Mouse (Mus musculus) lung, adult 10 weeks (tissue): Measurements from ENCODE around the gene Tgif2. TPM values are rescaled to one million over a fixed set of nuclear protein-coding genes. Genes with fewer than 3 reads are reported as not detected.

ENCODE experiments used
- polyA plus RNA-seq: library from polyadenylated mRNA; stranded (reverse); fragments of 350-450 nt; fragmentation: Illumina TruSeq; extraction: RNeasy Lipid Tissue Mini Kit (QIAGEN cat#74804); gene quantifications from one replicate; pipeline ENCODE4 v1.2.3, GENCODE M21; 2014; ENCODE audit warnings: low read depth, low replicate concordance; ENCODE audit not compliant: insufficient read depth

Tgif2 gene
- polyA plus RNA-seq, result 4.4 TPM

DNA sequence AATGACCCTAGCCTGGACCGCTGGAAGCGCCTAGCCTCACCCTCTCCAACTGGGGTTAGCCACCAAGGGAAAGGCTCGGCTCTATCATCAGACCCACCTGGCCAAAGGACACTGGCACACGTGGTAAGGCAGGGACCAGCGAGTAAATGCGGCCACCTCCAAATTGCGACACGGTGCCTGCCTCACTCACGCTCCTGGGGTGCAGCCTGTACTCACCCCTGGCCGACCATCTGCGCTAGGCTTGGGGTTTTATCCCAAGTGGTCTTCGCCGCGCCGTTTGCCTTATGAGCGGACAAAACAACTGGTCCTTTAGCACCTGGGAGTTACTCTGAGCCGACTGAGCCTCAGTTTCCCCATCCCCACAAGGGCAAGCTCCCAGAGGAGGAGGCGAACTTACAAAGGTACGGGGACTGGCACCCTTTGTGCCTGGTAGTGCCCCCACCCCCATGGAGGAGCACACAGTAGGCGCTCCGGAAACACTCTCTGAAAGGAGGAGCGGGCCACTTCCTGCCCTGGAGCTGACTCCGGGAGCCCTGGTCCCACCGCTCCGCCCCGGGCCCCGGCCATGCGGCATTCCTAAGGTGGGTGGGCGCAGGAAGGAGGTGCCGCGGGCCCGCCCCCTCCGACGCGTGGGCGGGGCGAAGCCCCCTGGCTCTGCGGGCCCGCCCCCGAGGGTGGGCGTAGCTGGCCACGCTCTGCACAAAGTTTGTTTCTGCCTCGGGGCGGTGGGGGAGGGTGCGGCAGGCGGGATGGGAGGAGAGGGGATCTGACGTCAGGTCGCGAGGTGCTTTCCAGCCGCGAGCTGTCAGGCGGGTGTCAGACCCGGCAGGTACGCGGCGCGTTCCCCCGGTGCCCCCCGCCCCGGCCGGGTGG is at the start of gene Tgif2:
Tgif2 (plus strand) TSS at position 689 of the 873 bp plus-strand sequence.

DNA sequence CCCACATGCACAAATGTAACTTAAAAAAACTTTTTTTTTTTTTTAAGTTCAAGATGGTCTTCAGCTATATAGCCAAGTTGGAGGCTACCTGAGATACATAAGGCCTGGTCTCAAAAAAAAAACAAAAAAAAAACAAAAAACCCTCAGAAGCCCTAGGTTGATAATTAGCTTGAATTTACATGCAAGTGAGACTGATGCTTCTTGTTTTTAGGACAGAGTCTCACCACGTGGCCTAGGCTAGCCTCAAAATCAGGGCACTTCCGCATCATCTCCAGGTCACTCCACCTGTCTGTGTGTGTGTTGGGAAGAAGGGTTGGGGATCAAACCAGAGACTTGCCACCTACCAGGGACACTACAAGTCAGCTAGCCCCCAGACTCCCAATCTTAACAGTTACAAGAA is 18.0 kb downstream of the Tgif2 start, which contains the start of gene 4930518I15Rik:
4930518I15Rik (minus strand) TSS at position 112 of the 400 bp plus-strand sequence.

DNA sequence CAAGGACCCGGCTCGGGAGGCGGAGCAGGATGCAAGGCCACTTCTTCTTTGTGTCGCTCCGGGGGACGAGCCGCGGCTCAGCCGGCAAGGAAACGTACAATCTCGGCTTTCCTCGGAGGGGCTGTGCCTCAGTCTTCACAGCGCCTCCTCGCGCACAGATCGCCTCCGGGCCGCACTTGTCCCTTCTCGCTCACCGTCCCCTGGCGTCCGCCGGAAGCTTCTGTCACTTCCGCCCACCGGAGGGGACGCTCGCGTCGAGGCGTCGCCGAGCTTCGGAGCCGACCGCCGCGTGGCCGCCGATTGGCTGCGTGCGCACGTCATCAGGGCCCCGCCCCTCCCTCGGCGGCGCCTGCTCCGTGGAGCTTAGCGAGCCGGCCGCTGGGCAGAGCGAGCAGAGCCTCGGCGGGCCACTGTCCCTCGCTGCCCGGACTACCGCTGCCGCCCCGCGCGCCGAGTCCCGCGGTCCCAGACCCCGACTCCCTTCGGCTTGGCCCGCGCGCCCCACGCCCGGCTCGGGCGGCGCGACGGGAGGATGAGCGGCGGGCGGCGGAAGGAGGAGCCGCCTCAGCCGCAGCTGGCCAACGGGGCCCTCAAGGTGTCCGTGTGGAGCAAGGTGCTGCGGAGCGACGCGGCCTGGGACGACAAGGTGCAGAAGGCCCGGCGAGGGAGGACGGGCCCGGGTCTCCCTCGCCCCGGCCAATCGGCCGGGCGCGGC is 23.1 kb downstream of the Tgif2 start, which contains the start of gene Rab5if:
Rab5if (plus strand) TSS at position 357 of the 715 bp plus-strand sequence.

DNA sequence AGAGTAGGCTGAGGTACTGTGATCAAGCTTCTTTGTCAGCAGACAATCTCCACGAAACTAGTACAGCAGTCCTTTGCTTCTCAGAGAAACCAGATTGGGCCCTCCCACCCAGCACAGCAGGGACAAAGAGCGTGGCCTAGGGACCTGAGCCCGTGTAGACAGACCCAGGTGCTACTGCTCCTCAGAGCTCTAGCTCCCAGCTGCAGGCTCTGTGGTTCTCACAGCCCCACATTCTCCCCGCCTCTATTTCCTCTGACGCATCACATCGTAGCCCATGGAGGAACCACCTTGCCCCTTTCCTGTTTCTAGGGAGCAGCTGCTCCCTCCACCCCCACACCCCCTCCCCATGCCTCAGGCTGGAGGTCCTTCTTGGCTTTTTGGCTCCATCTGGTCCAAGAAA is 47.2 kb downstream of the Tgif2 start, which contains the start of gene Sla2:
Sla2 (minus strand) TSS at position 176 of the 400 bp plus-strand sequence.

Other genes with a start within 250 kb of the Tgif2 start
- 33.5 TPM for gene Dlgap4, start 226.3 kb upstream of the Tgif2 start, polyA plus RNA-seq
- 202 TPM for gene Myl9, start 64.6 kb upstream of the Tgif2 start, polyA plus RNA-seq
- 0.30 TPM for gene 4930518I15Rik, start 17.9 kb downstream of the Tgif2 start, polyA plus RNA-seq
- gene Rab5if, start 23.1 kb downstream of the Tgif2 start, polyA plus RNA-seq, result 114 TPM
- gene Sla2, start 47.2 kb downstream of the Tgif2 start, polyA plus RNA-seq, result 0.90 TPM
- gene Ndrg3, start 152.0 kb downstream of the Tgif2 start, polyA plus RNA-seq, result 24.7 TPM
- 1.9 TPM for gene Dsn1, start 167.1 kb downstream of the Tgif2 start, polyA plus RNA-seq
- 3.7 TPM for gene Soga1, start 239.2 kb downstream of the Tgif2 start, polyA plus RNA-seq
- gene Tldc2, start 247.0 kb downstream of the Tgif2 start, polyA plus RNA-seq, result not detected